Mouse (Mus musculus): ENCODE results near the gene Hlcs.

Hlcs gene

DNA sequence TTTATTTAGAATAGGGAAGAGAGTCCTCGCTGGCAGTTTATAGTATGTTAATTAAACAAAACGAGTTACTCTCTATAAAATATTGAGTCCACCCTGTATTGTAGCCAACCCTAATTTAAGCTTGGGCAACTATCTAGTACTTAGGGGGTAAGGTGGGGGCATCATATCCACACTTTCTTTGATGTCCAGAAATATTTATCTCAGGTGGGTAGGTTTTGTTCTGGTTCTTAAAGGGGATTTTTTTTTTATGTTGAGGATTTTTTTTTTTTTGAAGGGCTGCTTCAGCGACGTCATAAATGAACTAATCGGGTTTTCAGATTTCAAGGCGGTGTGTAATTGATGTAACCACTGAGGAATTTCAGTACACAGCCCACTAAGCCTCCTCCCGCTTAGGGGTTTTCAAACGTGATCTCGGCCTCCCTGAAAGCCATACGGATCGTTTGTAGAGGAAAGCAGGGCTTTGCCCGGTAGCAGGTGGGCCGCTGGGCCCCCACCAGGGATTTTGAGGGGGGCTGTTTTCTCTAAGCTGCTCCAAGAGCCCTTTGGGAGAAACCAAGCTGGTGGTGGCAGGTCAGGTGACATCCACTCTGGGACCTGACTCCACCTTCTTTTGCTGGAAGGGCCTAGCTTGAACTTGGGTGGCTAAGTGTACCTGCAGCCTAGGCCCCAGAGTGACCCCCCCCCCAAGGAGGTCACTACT, 233.4 kb downstream of the Hlcs start:
- DNase-seq (ENCODE audit: low spot score in 2 of 2), result no peak

- no peak for DNase-seq (ENCODE audit: low spot score in 2 of 2)
These were observed 234.1 kb downstream of the Hlcs start for GRCm38 (mm10) chr16:94079075-94079855.

All from urinary bladder, adult 18-20 months (tissue).